Mouse (Mus musculus) bone marrow, adult 2 months (tissue): ENCODE results near the gene Pnpla1.

Experiments
- CTCF ChIP-seq: fragments of 200-500 bp; IDR thresholded peaks from 2 replicates; pipeline ENCODE4 v1.5.1; 2011; ENCODE audit warnings: low read length, control low read depth; ENCODE audit not compliant: control insufficient read depth, insufficient read depth
- POLR2A ChIP-seq: fragments of 200-500 bp; IDR thresholded peaks from 2 replicates; pipeline ENCODE4 v1.6.1; 2011; ENCODE audit warnings: low read depth, mild to moderate bottlenecking, control low read depth, low read length, borderline replicate concordance; ENCODE audit not compliant: control insufficient read depth

GRCm38 (mm10) chr17:28832040-28832439 is 26.2 kb upstream of the Pnpla1 start:
- no peak for TF ChIP-seq CTCF
- TF ChIP-seq POLR2A, result no peak
